Mouse (Mus musculus) stomach, embryonic 15.5 days (tissue): ENCODE data around the gene Uspl1. TPM values are rescaled to one million over a fixed set of nuclear protein-coding genes. Genes with fewer than 3 reads are reported as not detected.

ENCODE experiments used
- ATAC-seq: fragments of 200-750 bp; cut with Nextera tagmentation; 2 replicates; pipeline ENCODE4 v1.8.0; 2017; ENCODE audit warnings: low read depth, moderate number of reproducible peaks, moderate TSS enrichment; ENCODE audit not compliant: insufficient read depth, low FRiP score
- H3K27ac ChIP-seq: fragments of 300-500 bp; sonication (generic); 2 replicates; pipeline ENCODE4 v1.5.1; 2015; ENCODE audit warnings: mild to moderate bottlenecking, inconsistent platforms
- H3K27me3 ChIP-seq: fragments of 300-500 bp; sonication (generic); replicated peaks from 2 replicates; pipeline ENCODE4 v1.6.1; 2015; ENCODE audit warnings: inconsistent platforms
- H3K36me3 ChIP-seq: fragments of 300-500 bp; sonication (generic); 2 replicates; pipeline ENCODE4 v1.6.1; 2015; ENCODE audit warnings: inconsistent platforms
- H3K4me1 ChIP-seq: fragments of 300-500 bp; sonication (generic); 2 replicates; pipeline ENCODE4 v1.6.1; 2015; ENCODE audit warnings: inconsistent platforms
- H3K4me2 ChIP-seq: fragments of 300-500 bp; sonication (generic); 2 replicates; pipeline ENCODE4 v1.6.1; 2015; ENCODE audit warnings: mild to moderate bottlenecking, inconsistent platforms
- H3K4me3 ChIP-seq: fragments of 300-500 bp; sonication (generic); replicated peaks from 2 replicates; pipeline ENCODE4 v1.5.1; 2015; ENCODE audit warnings: inconsistent platforms
- H3K9ac ChIP-seq: fragments of 300-500 bp; sonication (generic); 2 replicates; pipeline ENCODE4 v1.6.1; 2015; ENCODE audit warnings: inconsistent platforms
- H3K9me3 ChIP-seq: fragments of 300-500 bp; sonication (generic); 2 replicates; pipeline ENCODE4 v1.6.1; 2016; ENCODE audit warnings: inconsistent platforms
- WGBS: fragments of 180-500 bp; shearing (Covaris S2); methylation state at CpG from one replicate; pipeline ENCODE4 v1.1.7; 2015; 5-methylcytosine and 5-hydroxymethylcytosine counted together
- polyA plus RNA-seq: library from polyadenylated mRNA; unstranded; fragments of >200 nt; fragmentation: Nextera tagmentation; extraction: Ambion mirVana; gene quantifications from 2 replicates; pipeline ENCODE4 v1.2.1, GENCODE M21; 2015

The Uspl1 gene
- polyA plus RNA-seq, 1 experiment from 2014 or later, result 32.0 TPM

- no peak for ATAC-seq
- no peak overlapping the region for H3K27ac ChIP-seq
- H3K27me3 ChIP-seq, result no peaks in the 10 kb centered on the region
- WGBS, result 89% methylated on average over 1 of the region's 1 CpGs
- no peak overlapping the region for H3K9ac ChIP-seq
- 0 out of 2 replicates have a peak, but pooled peaks cover 2% of the 10 kb centered on the region for H3K4me1 ChIP-seq
- peaks cover 41% of the 10 kb centered on the region for H3K36me3 ChIP-seq
- no peaks in the 10 kb centered on the region for H3K9me3 ChIP-seq
- no peak overlapping the region for H3K4me2 ChIP-seq
- no peak overlapping the region for H3K4me3 ChIP-seq
Observed at GRCm38 (mm10) chr5:149198782-149199181, 14.6 kb downstream of the Uspl1 start.

DNA sequence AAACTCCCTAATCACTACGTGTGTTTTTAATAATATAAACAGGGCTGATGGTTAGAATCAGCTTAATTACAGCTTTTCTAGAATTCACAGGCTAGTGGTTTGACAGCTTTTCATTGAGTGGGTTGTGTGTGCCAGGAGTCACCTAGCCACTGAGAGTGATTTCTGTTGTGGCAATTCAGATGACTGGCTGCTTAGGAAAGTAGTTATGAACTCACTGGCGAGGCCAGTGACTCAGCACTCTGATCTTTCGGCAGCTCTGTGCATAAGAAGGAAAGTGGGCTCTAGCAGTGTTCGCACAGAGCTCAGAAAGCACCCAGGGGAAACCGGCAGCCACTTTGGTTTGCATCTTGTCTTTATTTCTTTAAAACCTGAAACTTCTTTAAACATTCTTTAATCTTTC is 18.8 kb downstream of the Uspl1 start:
- no peak overlapping the region for H3K4me2 ChIP-seq
- no peaks in the 10 kb centered on the region for H3K27me3 ChIP-seq
- H3K4me3 ChIP-seq, result no peak overlapping the region
- H3K9ac ChIP-seq, result no peak overlapping the region
- H3K9me3 ChIP-seq, result no peaks in the 10 kb centered on the region
- no peaks in the 10 kb centered on the region for H3K4me1 ChIP-seq
- ATAC-seq, result no peak
- 71% methylated on average over 5 of the region's 5 CpGs for WGBS
- no peak overlapping the region for H3K27ac ChIP-seq
- peaks cover 45% of the 10 kb centered on the region for H3K36me3 ChIP-seq

DNA sequence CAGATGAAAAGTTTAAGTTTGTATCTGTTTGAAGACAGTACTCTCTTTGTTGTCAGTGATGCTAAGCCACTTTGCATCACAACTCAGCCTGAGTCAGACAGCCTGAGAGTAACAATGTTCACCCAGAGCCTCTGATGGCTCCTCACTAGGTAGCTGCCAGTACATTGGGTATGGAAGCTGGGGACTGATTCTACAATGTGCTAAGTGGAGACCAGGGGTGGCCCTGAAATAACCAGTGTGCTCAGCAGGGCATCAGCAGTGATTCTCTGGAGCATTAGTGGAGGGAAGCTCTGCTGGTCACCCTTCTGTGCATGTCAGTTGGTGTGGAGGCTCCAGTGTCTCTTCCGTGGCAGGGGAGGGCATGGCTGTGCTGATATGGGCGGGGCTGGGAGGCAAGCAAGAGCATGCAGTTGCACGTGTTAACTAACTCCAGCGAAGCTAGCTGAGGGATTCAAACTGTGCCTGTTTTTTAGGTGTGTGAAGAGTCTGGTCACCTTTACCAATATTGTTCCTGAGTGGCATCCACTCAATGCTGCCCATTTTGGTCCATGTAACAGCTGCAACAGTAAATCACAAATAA is 19.7 kb downstream of the Uspl1 start:
- WGBS, result 76% methylated on average over 4 of the region's 4 CpGs
- Histone ChIP-seq H3K27ac (no peak overlapping the region), H3K9ac (no peak overlapping the region), H3K4me1 (no peaks in the 10 kb centered on the region), H3K36me3 (peaks cover 45% of the 10 kb centered on the region), H3K4me2 (no peak overlapping the region), H3K4me3 (no peak overlapping the region), H3K9me3 (no peaks in the 10 kb centered on the region), H3K27me3 (no peaks in the 10 kb centered on the region)
- no peak for ATAC-seq

DNA sequence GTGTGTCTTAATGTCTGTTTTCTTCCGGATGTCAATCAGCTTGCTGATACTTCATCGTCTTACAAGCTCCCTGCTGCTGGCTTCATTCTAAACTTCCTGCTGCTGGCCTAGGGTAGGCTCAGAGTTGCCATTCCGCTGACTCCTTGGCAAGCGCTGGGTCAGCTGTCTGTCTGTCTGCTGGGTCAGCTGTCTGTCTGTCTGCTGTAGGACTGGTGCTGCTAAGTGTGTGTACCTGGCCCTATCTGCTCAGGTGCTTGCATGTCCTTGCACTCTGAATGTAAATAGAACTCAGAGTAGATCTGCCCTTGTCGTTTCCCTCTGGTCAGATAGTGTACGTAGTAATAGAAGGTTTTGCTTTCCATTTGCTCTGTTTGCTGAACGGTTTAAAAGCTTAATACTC is 20.7 kb downstream of the Uspl1 start:
- Histone ChIP-seq H3K27ac (no peak overlapping the region), H3K4me2 (no peak overlapping the region), H3K9ac (no peak overlapping the region), H3K4me1 (no peaks in the 10 kb centered on the region), H3K27me3 (no peaks in the 10 kb centered on the region), H3K4me3 (no peak overlapping the region), H3K36me3 (peaks cover 44% of the 10 kb centered on the region), H3K9me3 (no peaks in the 10 kb centered on the region)
- ATAC-seq, result peak; percentile 35; the same call in 1 of the 2 replicates
- 81% methylated on average over 7 of the region's 7 CpGs for whole genome bisulfite sequencing

DNA sequence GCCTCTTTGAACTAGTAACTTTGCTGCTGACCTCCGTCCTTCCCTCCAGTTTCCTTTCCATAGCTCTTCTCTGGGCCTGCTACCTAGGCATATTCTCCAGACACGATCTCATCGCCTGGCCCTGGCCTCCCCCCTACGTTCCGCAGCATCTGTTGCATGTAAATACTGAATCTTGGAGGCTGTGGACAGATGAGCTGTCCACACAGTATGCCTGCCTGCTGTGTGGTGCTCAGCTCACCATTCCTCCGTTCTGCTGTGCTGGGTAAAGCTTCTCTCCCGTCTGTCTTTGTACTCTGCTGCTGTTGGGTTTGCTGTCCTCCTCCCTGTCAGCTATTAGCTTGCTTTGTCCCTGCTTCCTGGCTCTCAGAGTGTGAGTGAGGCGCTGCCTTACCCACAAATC is 21.1 kb downstream of the Uspl1 start:
- H3K9ac ChIP-seq, result no peak overlapping the region
- H3K9me3 ChIP-seq, result no peaks in the 10 kb centered on the region
- peaks cover 49% of the 10 kb centered on the region for H3K36me3 ChIP-seq
- ATAC-seq, result no peak
- H3K4me2 ChIP-seq, result no peak overlapping the region
- no peak overlapping the region for H3K27ac ChIP-seq
- no peaks in the 10 kb centered on the region for H3K4me1 ChIP-seq
- H3K4me3 ChIP-seq, result no peak overlapping the region
- whole genome bisulfite sequencing, result 78% methylated on average over 8 of the region's 8 CpGs
- no peaks in the 10 kb centered on the region for H3K27me3 ChIP-seq

DNA sequence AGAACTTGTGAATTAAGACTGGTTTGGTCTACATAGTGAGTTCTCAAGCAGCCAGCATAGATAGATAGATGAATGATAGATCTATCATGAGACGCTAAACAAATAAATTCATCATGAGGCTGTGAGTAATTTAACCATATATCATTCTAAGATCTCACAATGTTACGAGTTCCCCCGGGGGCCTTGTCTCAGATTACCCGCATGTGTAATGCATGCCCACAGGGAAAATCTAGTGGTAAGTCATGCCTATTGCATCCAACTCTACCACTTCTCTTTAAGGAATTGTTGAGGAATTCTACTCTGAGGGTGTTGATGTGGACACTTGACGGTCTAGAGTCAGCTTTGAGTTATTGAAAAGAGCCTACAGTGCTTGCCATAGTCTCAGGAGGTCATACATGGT is 22.1 kb downstream of the Uspl1 start:
- no peaks in the 10 kb centered on the region for H3K27me3 ChIP-seq
- H3K4me1 ChIP-seq, result no peaks in the 10 kb centered on the region
- no peaks in the 10 kb centered on the region for H3K9me3 ChIP-seq
- no peak for ATAC-seq
- H3K4me3 ChIP-seq, result no peak overlapping the region
- peaks cover 52% of the 10 kb centered on the region for H3K36me3 ChIP-seq
- H3K4me2 ChIP-seq, result no peak overlapping the region
- 83% methylated on average over 5 of the region's 5 CpGs for WGBS
- no peak overlapping the region for H3K27ac ChIP-seq
- H3K9ac ChIP-seq, result no peak overlapping the region

DNA sequence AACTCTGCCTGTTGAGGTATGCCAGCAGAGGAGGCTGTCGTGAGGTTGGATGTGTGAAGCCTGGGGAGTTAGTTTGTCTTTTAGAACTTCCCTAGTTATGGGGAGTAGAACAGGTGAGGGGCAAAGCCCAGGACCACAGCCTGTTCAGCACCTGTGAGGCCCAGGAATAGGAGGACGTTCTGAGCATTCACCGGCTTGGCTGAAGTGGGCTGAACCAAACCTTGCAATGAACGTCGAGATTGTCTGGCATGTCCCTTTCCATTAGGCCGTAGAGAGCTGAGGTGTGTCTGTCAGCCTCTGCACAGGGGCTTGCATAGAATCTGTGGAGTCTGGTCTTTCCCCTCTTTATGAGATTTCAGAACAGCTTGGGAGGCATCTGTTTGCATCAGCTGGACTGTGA is 23.5 kb downstream of the Uspl1 start:
- 77% methylated on average over 6 of the region's 6 CpGs for WGBS
- peaks cover 48% of the 10 kb centered on the region for H3K36me3 ChIP-seq

GRCm38 (mm10) chr5:149208776-149209175 is 24.6 kb downstream of the Uspl1 start:
- Histone ChIP-seq H3K4me3 (no peak overlapping the region), H3K4me2 (no peak overlapping the region), H3K27ac (no peak overlapping the region), H3K9ac (no peak overlapping the region), H3K4me1 (no peaks in the 10 kb centered on the region), H3K36me3 (peaks cover 48% of the 10 kb centered on the region), H3K27me3 (no peaks in the 10 kb centered on the region), H3K9me3 (no peaks in the 10 kb centered on the region)
- ATAC-seq, result no peak
- WGBS, result 65% methylated on average over 7 of the region's 7 CpGs

More for the DNA sequence above, 23.5 kb downstream of the Uspl1 start:
- ATAC-seq, result no peak
- H3K9me3 ChIP-seq, result no peaks in the 10 kb centered on the region
- H3K9ac ChIP-seq, result no peak overlapping the region
- H3K27me3 ChIP-seq, result no peaks in the 10 kb centered on the region
- no peak overlapping the region for H3K4me2 ChIP-seq
- H3K4me1 ChIP-seq, result no peaks in the 10 kb centered on the region
- no peak overlapping the region for H3K4me3 ChIP-seq
- H3K27ac ChIP-seq, result no peak overlapping the region

- H3K4me2 ChIP-seq, result no peak overlapping the region
- WGBS, result 82% methylated on average over 8 of the region's 8 CpGs
- no peak overlapping the region for H3K9ac ChIP-seq
- no peak overlapping the region for H3K27ac ChIP-seq
- no peak overlapping the region for H3K4me3 ChIP-seq
- no peaks in the 10 kb centered on the region for H3K27me3 ChIP-seq
- no peak for ATAC-seq
- H3K9me3 ChIP-seq, result no peaks in the 10 kb centered on the region
- peaks cover 46% of the 10 kb centered on the region for H3K36me3 ChIP-seq
- no peaks in the 10 kb centered on the region for H3K4me1 ChIP-seq
Observed at GRCm38 (mm10) chr5:149209328-149209727, 25.2 kb downstream of the Uspl1 start.

- Histone ChIP-seq H3K9me3 (no peaks in the 10 kb centered on the region), H3K4me1 (no peaks in the 10 kb centered on the region), H3K27ac (no peak overlapping the region), H3K9ac (no peak overlapping the region), H3K4me3 (no peak overlapping the region), H3K27me3 (no peaks in the 10 kb centered on the region), H3K36me3 (peaks cover 50% of the 10 kb centered on the region), H3K4me2 (no peak overlapping the region)
- 85% methylated on average over 4 of the region's 4 CpGs for WGBS
- ATAC-seq, result no peak
Observed at GRCm38 (mm10) chr5:149211041-149211440, 26.9 kb downstream of the Uspl1 start.

DNA sequence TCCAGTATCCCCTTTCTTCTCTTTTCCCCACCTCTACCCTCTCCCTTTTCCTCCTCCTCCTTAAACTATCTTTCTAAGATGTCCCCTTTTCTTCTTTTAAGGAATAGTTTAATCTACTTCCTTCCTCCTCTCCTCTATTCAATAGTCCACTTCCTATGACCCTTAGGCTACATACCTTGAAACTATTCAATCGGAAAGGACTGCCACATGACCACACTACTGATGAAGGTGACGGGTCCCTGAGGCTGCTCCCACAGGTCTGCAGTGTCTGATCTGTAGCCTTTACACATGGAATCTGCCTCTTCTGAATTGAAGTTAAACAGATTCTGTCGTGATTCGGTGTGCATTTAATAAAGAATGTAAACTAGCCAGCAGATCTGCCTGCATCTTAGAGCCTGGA is 28.7 kb downstream of the Uspl1 start:
- H3K36me3 ChIP-seq, result peaks cover 50% of the 10 kb centered on the region
- WGBS, result 73% methylated on average over 4 of the region's 4 CpGs
- no peak overlapping the region for H3K27ac ChIP-seq
- no peak overlapping the region for H3K9ac ChIP-seq
- H3K27me3 ChIP-seq, result no peaks in the 10 kb centered on the region
- ATAC-seq, result no peak
- H3K4me3 ChIP-seq, result no peak overlapping the region
- H3K4me1 ChIP-seq, result no peaks in the 10 kb centered on the region
- no peak overlapping the region for H3K4me2 ChIP-seq
- no peaks in the 10 kb centered on the region for H3K9me3 ChIP-seq

DNA sequence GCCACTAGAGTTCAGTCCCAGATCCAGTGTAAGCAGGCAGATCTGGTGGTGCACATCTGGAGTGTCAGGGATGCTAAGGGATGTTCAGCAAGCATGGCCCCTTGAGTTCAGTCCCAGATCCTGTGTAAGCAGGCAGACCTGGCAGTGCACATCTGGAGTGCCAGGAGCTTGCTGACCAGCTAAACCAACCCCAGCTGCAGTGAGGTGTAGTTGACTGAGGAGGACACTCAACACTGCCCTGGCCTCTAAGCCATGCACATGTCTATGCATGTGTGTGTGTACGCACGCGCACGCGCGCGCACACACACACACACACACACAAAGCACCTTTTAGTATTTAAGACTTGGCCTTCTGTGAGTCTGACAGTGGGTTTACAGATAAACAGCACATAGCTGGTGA is 31.4 kb downstream of the Uspl1 start:
- no peak overlapping the region for H3K9ac ChIP-seq
- H3K27ac ChIP-seq, result no peak overlapping the region
- no peak overlapping the region for H3K4me3 ChIP-seq
- H3K36me3 ChIP-seq, result peaks cover 35% of the 10 kb centered on the region
- ATAC-seq, result no peak
- WGBS, result 99% methylated on average over 7 of the region's 7 CpGs
- no peak overlapping the region for H3K4me2 ChIP-seq
- no peaks in the 10 kb centered on the region for H3K9me3 ChIP-seq
- no peaks in the 10 kb centered on the region for H3K27me3 ChIP-seq
- no peaks in the 10 kb centered on the region for H3K4me1 ChIP-seq
